Mouse (Mus musculus) ES-Bruce4 (cell line): ENCODE measurements around the gene Atic. TPM values are rescaled to one million over a fixed set of nuclear protein-coding genes. Genes with fewer than 3 reads are reported as not detected.

Experiments used
- H3K27ac ChIP-seq: 2 replicates; pipeline ENCODE4 v1.5.1; 2012; ENCODE audit warnings: low read length, inconsistent platforms; ENCODE audit not compliant: insufficient read depth
- H3K27me3 ChIP-seq: 2 replicates; pipeline ENCODE4 v1.6.1; 2012; ENCODE audit warnings: mild to moderate bottlenecking, low read length, inconsistent platforms; ENCODE audit not compliant: control insufficient read depth, poor library complexity, insufficient read depth, severe bottlenecking
- H3K36me3 ChIP-seq: 2 replicates; pipeline ENCODE4 v1.6.1; 2012; ENCODE audit warnings: inconsistent platforms, mild to moderate bottlenecking, low read length, moderate library complexity; ENCODE audit not compliant: control insufficient read depth, poor library complexity, insufficient read depth, severe bottlenecking
- H3K4me1 ChIP-seq: one replicate; pipeline ENCODE4 v1.8.1; 2011; ENCODE audit warnings: low read length; ENCODE audit not compliant: control insufficient read depth, insufficient read depth
- H3K4me3 ChIP-seq: 2 replicates; pipeline ENCODE4 v1.5.1; 2011; ENCODE audit warnings: low read depth, mild to moderate bottlenecking, low read length
- H3K9ac ChIP-seq: 2 replicates; pipeline ENCODE4 v1.6.1; 2012; ENCODE audit warnings: low read depth, mild to moderate bottlenecking, inconsistent platforms; ENCODE audit not compliant: poor library complexity, severe bottlenecking
- H3K9me3 ChIP-seq: replicated peaks from 2 replicates; pipeline ENCODE4 v1.6.1; 2012; ENCODE audit warnings: mild to moderate bottlenecking, low read length, inconsistent platforms; ENCODE audit not compliant: control insufficient read depth, poor library complexity, insufficient read depth, severe bottlenecking
- CTCF ChIP-seq: IDR thresholded peaks from one replicate; pipeline ENCODE4 v1.8.1; 2011; ENCODE audit warnings: low read depth, low read length
- EP300 ChIP-seq: IDR thresholded peaks from 2 replicates; pipeline ENCODE4 v1.6.1; 2011; ENCODE audit warnings: low read depth, low read length; ENCODE audit not compliant: insufficient read depth
- POLR2A ChIP-seq: IDR thresholded peaks from one replicate; pipeline ENCODE4 v1.8.1; 2011; ENCODE audit warnings: low read length; ENCODE audit not compliant: insufficient read depth
- polyA plus RNA-seq: library from polyadenylated mRNA; stranded (reverse); fragments of >200 nt; gene quantifications from 2 replicates; pipeline ENCODE4 v1.2.4, GENCODE M21; 2011; ENCODE audit warnings: low read depth; ENCODE audit not compliant: missing spikeins, insufficient read depth, insufficient read length

The Atic gene
- polyA plus RNA-seq, 1 experiment: 138 TPM

- Histone ChIP-seq H3K9ac (no peak overlapping the region), H3K27me3 (no peaks in the 10 kb centered on the region), H3K4me1 (peaks cover 2% of the 10 kb centered on the region), H3K4me3 (no peak overlapping the region), H3K27ac (no peak overlapping the region), H3K36me3 (peaks cover 90% of the 10 kb centered on the region), H3K9me3 (no peaks in the 10 kb centered on the region)
- no peak for TF ChIP-seq POLR2A
- no peak for TF ChIP-seq EP300
- no peak for TF ChIP-seq CTCF
Measured at GRCm38 (mm10) chr1:71605751-71606150, 48.8 kb downstream of the Atic start.

GRCm38 (mm10) chr1:71606600-71607325 is 49.8 kb downstream of the Atic start:
- Histone ChIP-seq H3K9me3 (no peaks in the 10 kb centered on the region), H3K36me3 (peaks cover 91% of the 10 kb centered on the region), H3K4me3 (no peak overlapping the region), H3K27me3 (no peaks in the 10 kb centered on the region), H3K4me1 (peaks cover 2% of the 10 kb centered on the region), H3K27ac (no peak overlapping the region), H3K9ac (no peak overlapping the region)
- TF ChIP-seq EP300 (no peak), CTCF (no peak), POLR2A (no peak)

DNA sequence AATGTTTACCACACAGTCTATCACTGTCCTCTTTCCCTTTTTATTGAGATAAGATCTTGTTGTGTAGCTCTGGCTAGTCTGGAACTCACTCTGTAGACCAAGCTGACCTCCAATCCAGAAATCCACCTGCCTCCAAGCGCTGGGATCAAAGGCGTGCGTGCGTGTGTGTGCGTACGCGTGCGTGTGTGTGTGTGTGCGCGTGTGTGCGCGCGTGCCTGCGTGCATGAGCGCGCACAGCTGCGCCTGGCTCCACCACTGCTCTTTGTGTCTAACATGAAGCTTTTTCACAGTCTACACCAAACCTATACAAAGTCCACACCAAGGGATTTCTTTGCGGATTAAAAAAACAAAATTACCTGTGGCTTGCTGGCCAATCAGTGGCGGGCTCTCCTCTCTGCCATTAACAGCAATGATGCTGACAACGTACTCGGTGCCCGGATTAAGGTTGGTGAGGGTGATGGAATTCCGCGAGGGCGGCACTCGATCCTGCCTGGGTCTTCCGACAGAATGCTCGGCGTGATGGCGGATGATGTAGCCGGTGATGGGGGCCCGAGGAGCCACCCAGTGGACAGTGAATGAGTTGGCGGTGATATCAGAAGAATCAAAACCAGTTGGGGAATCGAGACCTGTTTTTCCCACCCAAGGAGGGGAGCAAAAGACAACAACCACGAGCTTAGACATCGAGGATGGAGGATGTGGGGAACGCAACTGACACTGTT is 52.3 kb downstream of the Atic start:
- H3K4me3 ChIP-seq: no peak overlapping the region
- H3K9me3 ChIP-seq: no peaks in the 10 kb centered on the region
- peaks cover 2% of the 10 kb centered on the region for H3K4me1 ChIP-seq
- H3K27ac ChIP-seq: no peak overlapping the region
- H3K36me3 ChIP-seq: peaks cover 92% of the 10 kb centered on the region
- no peak overlapping the region for H3K9ac ChIP-seq
- no peaks in the 10 kb centered on the region for H3K27me3 ChIP-seq
- TF ChIP-seq EP300: no peak
- TF ChIP-seq CTCF: no peak
- no peak for TF ChIP-seq POLR2A

DNA sequence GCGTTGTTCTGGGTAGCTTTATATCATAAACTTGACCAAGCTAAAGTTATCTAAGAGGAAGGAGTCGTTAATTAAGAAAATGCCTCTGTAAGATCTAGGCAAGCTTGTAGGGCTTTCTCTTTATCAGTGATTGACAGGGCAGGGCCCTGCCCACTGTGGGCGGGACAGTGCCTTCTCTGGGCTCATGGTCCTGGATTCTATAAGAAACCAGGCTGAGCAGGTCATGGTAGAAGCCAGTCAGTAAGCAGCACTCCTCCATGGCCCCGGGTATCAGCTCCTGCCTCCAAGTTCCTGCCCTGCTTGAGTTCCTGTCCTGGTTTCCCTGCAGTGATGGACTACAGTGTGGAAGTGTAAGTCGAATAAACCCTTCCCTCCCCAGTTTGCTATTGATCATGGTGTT is 53.0 kb downstream of the Atic start:
- no peak overlapping the region for H3K4me3 ChIP-seq
- no peak for TF ChIP-seq EP300
- TF ChIP-seq POLR2A: no peak
- TF ChIP-seq CTCF: no peak
- no peaks in the 10 kb centered on the region for H3K9me3 ChIP-seq
- H3K27ac ChIP-seq: no peak overlapping the region
- peaks cover 2% of the 10 kb centered on the region for H3K4me1 ChIP-seq
- H3K27me3 ChIP-seq: no peaks in the 10 kb centered on the region
- H3K36me3 ChIP-seq: peaks cover 93% of the 10 kb centered on the region
- no peak overlapping the region for H3K9ac ChIP-seq

GRCm38 (mm10) chr1:71612256-71612655 is 55.3 kb downstream of the Atic start:
- TF ChIP-seq EP300 (no peak), CTCF (no peak), POLR2A (no peak)
- no peaks in the 10 kb centered on the region for H3K27me3 ChIP-seq
- H3K36me3 ChIP-seq: peaks cover 93% of the 10 kb centered on the region

More at GRCm38 (mm10) chr1:71612256-71612655, 55.3 kb downstream of the Atic start:
- Histone ChIP-seq H3K4me3 (no peak overlapping the region), H3K4me1 (peaks cover 2% of the 10 kb centered on the region), H3K9ac (no peak overlapping the region), H3K27ac (no peak overlapping the region), H3K9me3 (no peaks in the 10 kb centered on the region)
